Comparison of ENCODE assay signal across 8 mouse cellular contexts in the genomic region with DNA sequence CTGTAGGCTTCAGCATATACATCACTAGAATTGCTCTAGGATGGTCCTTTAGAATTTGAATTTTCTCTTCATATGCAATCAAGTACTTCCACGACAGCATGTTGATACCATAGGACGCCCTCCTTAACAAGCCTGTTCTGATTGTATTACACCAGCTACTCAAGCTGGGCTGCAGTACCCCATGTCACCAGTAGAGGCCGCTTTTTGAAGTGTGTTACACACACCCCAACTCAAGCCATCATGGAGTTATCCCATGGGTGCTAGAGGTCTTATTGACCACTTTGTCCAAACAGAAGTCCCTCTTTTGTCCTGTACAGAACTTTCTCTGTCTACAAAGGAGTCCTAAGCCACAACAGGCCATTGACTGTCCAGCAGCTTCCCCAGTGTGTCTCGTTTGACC.
A peak's percentile ranks its signal among the peaks of the same experiment; 100 is the strongest.
DNase-seq lines count a peak whose midpoint lies in the region; ATAC-seq and TF ChIP-seq lines count a peak whose summit lies in the region.

No protein-coding gene starts in this region.

- H3K4me3 ChIP-seq in midbrain, embryonic 10.5 days = no peak overlapping the region
- H3K4me3 ChIP-seq in midbrain, embryonic 16.5 days (ENCODE audit: low read depth, low read length) = no peak overlapping the region
- no peak overlapping the region for H3K4me3 ChIP-seq in embryonic facial prominence, embryonic 11.5 days (ENCODE audit: low read depth, low read length)
- no peak overlapping the region for H3K4me3 ChIP-seq in liver, adult 2 months (ENCODE audit: insufficient read depth, low read depth, low read length)

- 0 out of 2 replicates have a peak, but pooled peaks cover 5% of the 10 kb centered on the region for H3K27me3 ChIP-seq in midbrain, embryonic 10.5 days (ENCODE audit: low read depth, poor library complexity, severe bottlenecking)
- H3K27me3 ChIP-seq in midbrain, embryonic 16.5 days (ENCODE audit: control insufficient read depth, insufficient read depth, low read depth, low read length) = no peaks in the 10 kb centered on the region
- no peaks in the 10 kb centered on the region for H3K27me3 ChIP-seq in embryonic facial prominence, embryonic 11.5 days (ENCODE audit: control insufficient read depth, insufficient read depth, low read length)
- no peaks in the 10 kb centered on the region for H3K27me3 ChIP-seq in liver, adult 2 months (ENCODE audit: control insufficient read depth, insufficient read depth, low read length)

- DNase-seq in midbrain, embryonic 10.5 days (ENCODE audit: low spot score) = peak; percentile 60
- DNase-seq in adrenal gland, postnatal 36 days = peak; percentile 82 to 87
- peak; percentile 81 for DNase-seq in embryonic facial prominence, embryonic 11.5 days (ENCODE audit: low spot score)
- peak; percentile 48 for DNase-seq in liver, adult 2 months (ENCODE audit: extremely low read depth, low read depth, low spot score)
- peak; percentile 80 for DNase-seq in retina, postnatal 1 day
- peak; percentile 51 for DNase-seq in urinary bladder, adult 2 months (ENCODE audit: low spot score)

- no peaks in the 10 kb centered on the region for H3K36me3 ChIP-seq in midbrain, embryonic 10.5 days
- H3K36me3 ChIP-seq in midbrain, embryonic 16.5 days (ENCODE audit: control insufficient read depth, insufficient read depth, low read length) = no peaks in the 10 kb centered on the region
- no peaks in the 10 kb centered on the region for H3K36me3 ChIP-seq in embryonic facial prominence, embryonic 11.5 days (replicated peaks; ENCODE audit: control insufficient read depth, insufficient read depth, low read depth, low read length)
- no peaks in the 10 kb centered on the region for H3K36me3 ChIP-seq in liver, adult 2 months (ENCODE audit: control insufficient read depth, insufficient read depth, low read length)

- peaks cover 19% of the 10 kb centered on the region for H3K4me1 ChIP-seq in midbrain, embryonic 10.5 days
- 0 out of 2 replicates have a peak, but pooled peaks cover 3% of the 10 kb centered on the region for H3K4me1 ChIP-seq in midbrain, embryonic 16.5 days (ENCODE audit: control insufficient read depth, insufficient read depth, low read length)
- H3K4me1 ChIP-seq in embryonic facial prominence, embryonic 11.5 days (ENCODE audit: control insufficient read depth, insufficient read depth, low read length) = no peaks in the 10 kb centered on the region
- H3K4me1 ChIP-seq in liver, adult 2 months (ENCODE audit: control insufficient read depth, insufficient read depth, low read length) = peaks cover 3% of the 10 kb centered on the region; the same call in 1 of the 2 replicates

- TF ChIP-seq CTCF in liver, adult 2 months (IDR thresholded peaks at IDR 0.05; ENCODE audit: low read depth, low read length) = peak; percentile 73

- H3K9me3 ChIP-seq in midbrain, embryonic 10.5 days (replicated peaks) = no peaks in the 10 kb centered on the region
- no peaks in the 10 kb centered on the region for H3K9me3 ChIP-seq in midbrain, embryonic 16.5 days (replicated peaks; ENCODE audit: control insufficient read depth, low read length, poor library complexity, severe bottlenecking)
- no peaks in the 10 kb centered on the region for H3K9me3 ChIP-seq in embryonic facial prominence, embryonic 11.5 days (replicated peaks; ENCODE audit: control insufficient read depth, low read length)

- no peak overlapping the region for H3K4me2 ChIP-seq in midbrain, embryonic 16.5 days (ENCODE audit: low read length)
- H3K4me2 ChIP-seq in embryonic facial prominence, embryonic 11.5 days (ENCODE audit: low read depth, low read length) = no peak overlapping the region

- WGBS in midbrain, embryonic 10.5 days = 57% methylated on average over 4 of the region's 4 CpGs
- WGBS in midbrain, embryonic 16.5 days = 56% methylated on average over 4 of the region's 4 CpGs
- WGBS in embryonic facial prominence, embryonic 11.5 days = 52% methylated on average over 4 of the region's 4 CpGs
- 43% methylated on average over 4 of the region's 4 CpGs for WGBS in liver, adult 2 months

- H3K9ac ChIP-seq in midbrain, embryonic 16.5 days (ENCODE audit: low read depth, low read length) = no peak overlapping the region
- no peak overlapping the region for H3K9ac ChIP-seq in embryonic facial prominence, embryonic 11.5 days (replicated peaks; ENCODE audit: low read length)
- H3K9ac ChIP-seq in liver, adult 2 months (ENCODE audit: low read depth, low read length) = no peak overlapping the region

- no peaks in the 10 kb centered on the region for H3K79me2 ChIP-seq in liver, adult 2 months (ENCODE audit: control insufficient read depth, insufficient read depth, low read length)

- no peak for ATAC-seq in midbrain, embryonic 16.5 days
- ATAC-seq in embryonic facial prominence, embryonic 11.5 days (replicated peaks; ENCODE audit: insufficient number of reproducible peaks, low FRiP score, low TSS enrichment, low read depth) = no peak
- ATAC-seq in inflammation-experienced regulatory T-cells, adult 6 months = peak; percentile 43

- H3K27ac ChIP-seq in midbrain, embryonic 10.5 days (replicated peaks) = no peak overlapping the region
- no peak overlapping the region for H3K27ac ChIP-seq in midbrain, embryonic 16.5 days (ENCODE audit: low read length)
- H3K27ac ChIP-seq in embryonic facial prominence, embryonic 11.5 days (replicated peaks; ENCODE audit: low read depth, low read length) = no peak overlapping the region
- H3K27ac ChIP-seq in liver, adult 2 months (replicated peaks; ENCODE audit: insufficient read depth, low read depth, low read length) = no peak overlapping the region

- no peak for TF ChIP-seq POLR2A in liver, adult 2 months (IDR thresholded peaks at IDR 0.05; ENCODE audit: extremely low read depth, insufficient read depth, low read length)
